Mouse (Mus musculus): ENCODE data around the gene Htra1. TPM values are rescaled to one million over a fixed set of nuclear protein-coding genes. Genes with fewer than 3 reads are reported as not detected.
A peak's percentile ranks its signal among the peaks of the same experiment; 100 is the strongest.

Gene Htra1
- 10 to 100 TPM; 34.2 to 42.4 TPM for total RNA-seq (2021)
- long read RNA-seq, experiment 1, transcript Htra1-201 (9 exons, 2,041 nt), result major isoform, 122 of 128 reads
- long read RNA-seq, experiment 1, partial matches to known transcripts, result 3 of 128 reads
- long read RNA-seq, experiment 1, other reads (novel, unspliced or antisense), result 3 of 128 reads
- long read RNA-seq, experiment 2, transcript Htra1-201 (9 exons, 2,041 nt), result major isoform, 190 of 201 reads
- long read RNA-seq, experiment 2, partial matches to known transcripts, result 4 of 201 reads
- long read RNA-seq, experiment 2, other reads (novel, unspliced or antisense), result 7 of 201 reads

GRCm38 (mm10) chr7:130935793-130936471 lies at the start of gene Htra1:
Gene Htra1, plus strand, starts transcription at chr7:130936111.
- peak; percentile 84 for DNase-seq (ENCODE audit: low spot score)

GRCm38 (mm10) chr7:130886246-130886645 lies 49.7 kb upstream of the Htra1 start:
- no peak for DNase-seq (ENCODE audit: low spot score)

- DNase-seq (ENCODE audit: low spot score), result peak; percentile 6
Measured at GRCm38 (mm10) chr7:130887946-130888345, 48.0 kb upstream of the Htra1 start.

- DNase-seq (ENCODE audit: low spot score), result no peak
Measured at GRCm38 (mm10) chr7:130890871-130891270, 45.0 kb upstream of the Htra1 start.

DNA sequence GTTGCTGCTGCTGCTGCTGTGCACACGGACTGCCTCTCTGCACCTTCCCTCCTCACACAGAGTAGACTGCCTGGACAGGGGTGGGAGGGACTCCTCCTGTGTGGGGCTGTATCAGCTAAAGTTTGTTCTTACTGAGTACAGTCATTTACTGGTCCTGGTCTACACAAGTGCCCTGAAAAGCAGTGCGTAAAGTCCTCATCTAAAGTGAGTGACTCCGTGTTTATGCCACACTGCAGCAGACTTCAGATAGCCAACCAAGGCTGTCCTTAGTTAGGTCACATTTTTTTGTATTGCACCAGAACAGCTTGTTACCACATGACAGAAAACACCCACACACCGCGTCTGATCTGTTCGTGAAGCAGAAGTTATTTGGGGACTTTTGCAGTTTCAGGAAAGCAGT lies 42.9 kb upstream of the Htra1 start:
- peak; percentile 21 for DNase-seq (ENCODE audit: low spot score)

DNA sequence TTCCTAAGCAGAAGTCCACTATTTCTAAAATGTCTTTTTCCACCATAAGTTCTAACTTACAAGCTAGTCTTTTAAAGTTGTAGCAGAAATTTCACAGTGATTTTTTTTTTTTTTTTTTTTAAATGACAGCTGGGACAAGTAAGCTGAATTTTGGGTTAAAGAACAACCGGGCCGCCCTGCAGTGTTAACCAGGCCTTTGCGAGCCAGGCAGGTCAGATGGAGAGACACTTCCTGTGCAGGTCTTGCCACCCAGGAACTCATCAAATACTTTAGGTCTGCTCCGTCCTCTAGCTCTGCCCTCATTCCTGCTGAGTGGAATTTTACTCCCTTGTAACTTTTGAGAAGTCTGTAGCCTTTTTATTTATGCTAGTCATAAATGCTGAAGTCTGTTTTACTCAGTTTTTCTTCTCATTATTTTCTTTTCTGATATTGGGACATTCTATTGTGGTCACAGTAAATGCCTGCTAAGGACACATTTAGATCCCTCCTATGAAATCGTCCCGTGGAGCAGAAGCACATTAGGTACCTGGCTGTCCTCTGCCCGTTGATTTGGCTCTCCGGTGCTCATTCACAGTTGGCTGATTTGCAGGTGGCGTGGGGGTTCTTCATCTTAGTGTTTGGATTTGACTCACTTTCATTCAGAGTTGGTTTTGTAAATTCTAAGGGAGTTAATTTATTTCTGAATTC lies 40.8 kb upstream of the Htra1 start:
- DNase-seq (ENCODE audit: low spot score), result no peak

DNA sequence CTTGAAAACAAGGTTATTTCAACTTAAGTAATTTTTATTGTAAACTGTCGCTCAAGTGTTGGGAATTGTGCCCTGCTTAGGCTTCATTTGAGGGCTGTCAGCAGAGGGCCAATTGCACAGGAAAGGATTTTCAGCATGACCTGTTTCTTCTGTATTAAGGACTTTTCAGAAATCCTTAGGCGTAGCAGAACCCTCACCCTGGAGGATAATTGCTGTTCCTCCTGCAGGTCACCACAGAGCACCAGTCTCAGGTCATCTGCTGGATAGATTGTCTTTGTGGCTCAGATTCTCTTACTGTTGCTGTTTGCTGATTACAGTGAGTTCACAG lies 40.3 kb upstream of the Htra1 start:
- DNase-seq (ENCODE audit: low spot score), result no peak

GRCm38 (mm10) chr7:130896064-130896463 lies 39.8 kb upstream of the Htra1 start:
- no peak for DNase-seq (ENCODE audit: low spot score)

DNA sequence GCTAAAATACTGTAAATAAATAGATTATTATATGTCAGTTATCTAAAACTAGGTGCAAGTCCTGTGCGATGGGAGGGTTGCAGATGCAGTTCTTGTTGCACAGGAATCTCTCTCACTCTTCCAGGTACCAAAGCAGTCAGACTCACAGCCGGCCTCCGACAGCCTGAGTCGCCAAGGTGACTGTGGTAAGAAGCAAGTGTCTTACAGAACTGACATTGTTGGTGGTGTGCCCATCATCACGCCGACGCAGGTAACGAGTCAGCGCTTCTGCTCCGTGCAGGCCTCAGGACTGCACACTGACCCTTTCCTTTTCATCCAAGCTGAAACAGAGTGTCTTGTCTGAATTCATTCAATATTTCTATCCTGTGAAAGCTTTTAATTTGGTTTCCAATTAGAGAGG lies 38.7 kb upstream of the Htra1 start:
- no peak for DNase-seq (ENCODE audit: low spot score)

DNA sequence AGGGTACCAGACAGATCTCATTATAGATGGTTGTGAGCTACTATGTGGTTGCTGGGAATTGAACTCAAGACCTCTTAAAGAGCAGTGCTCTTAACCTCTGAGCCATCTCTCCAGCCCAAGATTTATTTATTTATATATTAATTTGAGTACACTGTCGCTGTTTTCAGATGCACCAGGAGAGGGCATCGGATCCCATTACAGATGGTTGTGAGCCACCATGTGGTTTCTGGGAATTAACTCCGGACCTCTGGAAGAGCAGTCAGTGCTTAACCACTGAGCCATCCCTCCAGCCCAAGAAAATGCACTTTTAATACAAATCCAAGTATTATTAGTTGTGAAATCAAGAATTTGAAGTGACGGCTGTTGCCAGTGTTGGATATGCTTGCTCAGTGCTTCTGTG lies 37.5 kb upstream of the Htra1 start:
- no peak for DNase-seq (ENCODE audit: low spot score)

- no peak for DNase-seq (ENCODE audit: low spot score)
Measured at GRCm38 (mm10) chr7:130900233-130900848, 35.6 kb upstream of the Htra1 start.

- no peak for DNase-seq (ENCODE audit: low spot score)
Measured at GRCm38 (mm10) chr7:130902929-130903328, 33.0 kb upstream of the Htra1 start.

- DNase-seq (ENCODE audit: low spot score), result no peak
Measured at GRCm38 (mm10) chr7:130903505-130904074, 32.3 kb upstream of the Htra1 start.

DNA sequence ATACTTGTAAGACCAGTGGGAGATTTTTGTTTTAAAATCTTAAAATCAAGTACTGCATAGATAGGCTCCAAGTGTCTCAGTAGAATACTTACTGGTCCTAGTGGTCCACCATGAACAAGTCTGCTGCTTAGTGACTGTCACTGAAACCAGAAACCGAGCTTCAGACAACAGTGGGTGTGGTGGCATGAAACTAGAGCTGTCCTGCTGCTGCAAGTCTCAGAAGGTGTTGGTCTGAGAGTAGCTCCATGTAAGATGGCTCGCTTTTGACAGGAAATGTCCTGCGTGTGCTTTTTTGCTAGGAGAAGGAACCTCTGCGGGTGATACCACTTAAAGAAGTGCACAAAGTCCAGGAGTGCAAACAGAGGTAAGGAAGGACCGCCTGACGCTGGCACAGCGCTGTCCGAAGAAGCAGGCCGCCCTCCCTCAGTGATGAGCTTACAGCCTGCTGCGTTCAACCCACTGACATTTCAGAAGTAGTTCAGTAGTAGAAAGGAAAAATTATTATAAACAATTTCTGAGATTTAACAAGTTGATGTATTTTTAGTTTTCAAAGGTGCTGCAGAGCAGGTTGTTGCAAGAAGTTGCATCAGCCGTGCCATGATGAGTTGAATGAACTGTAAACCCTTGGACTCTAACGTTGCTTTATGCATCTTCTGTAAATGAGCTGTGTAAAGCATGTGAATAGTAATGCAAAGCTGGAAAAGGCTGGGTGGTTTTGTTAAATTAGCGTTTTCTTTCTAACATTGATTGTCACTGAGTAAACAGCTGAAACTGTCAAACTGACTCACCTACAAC lies 31.1 kb upstream of the Htra1 start:
- DNase-seq (ENCODE audit: low spot score), result no peak

GRCm38 (mm10) chr7:130910841-130911240 lies 25.1 kb upstream of the Htra1 start:
- DNase-seq (ENCODE audit: low spot score), result no peak

GRCm38 (mm10) chr7:130914693-130915363 lies 21.1 kb upstream of the Htra1 start:
- peak; percentile 57 for DNase-seq (ENCODE audit: low spot score)

GRCm38 (mm10) chr7:130918260-130918659 lies 17.7 kb upstream of the Htra1 start:
- no peak for DNase-seq (ENCODE audit: low spot score)

DNA sequence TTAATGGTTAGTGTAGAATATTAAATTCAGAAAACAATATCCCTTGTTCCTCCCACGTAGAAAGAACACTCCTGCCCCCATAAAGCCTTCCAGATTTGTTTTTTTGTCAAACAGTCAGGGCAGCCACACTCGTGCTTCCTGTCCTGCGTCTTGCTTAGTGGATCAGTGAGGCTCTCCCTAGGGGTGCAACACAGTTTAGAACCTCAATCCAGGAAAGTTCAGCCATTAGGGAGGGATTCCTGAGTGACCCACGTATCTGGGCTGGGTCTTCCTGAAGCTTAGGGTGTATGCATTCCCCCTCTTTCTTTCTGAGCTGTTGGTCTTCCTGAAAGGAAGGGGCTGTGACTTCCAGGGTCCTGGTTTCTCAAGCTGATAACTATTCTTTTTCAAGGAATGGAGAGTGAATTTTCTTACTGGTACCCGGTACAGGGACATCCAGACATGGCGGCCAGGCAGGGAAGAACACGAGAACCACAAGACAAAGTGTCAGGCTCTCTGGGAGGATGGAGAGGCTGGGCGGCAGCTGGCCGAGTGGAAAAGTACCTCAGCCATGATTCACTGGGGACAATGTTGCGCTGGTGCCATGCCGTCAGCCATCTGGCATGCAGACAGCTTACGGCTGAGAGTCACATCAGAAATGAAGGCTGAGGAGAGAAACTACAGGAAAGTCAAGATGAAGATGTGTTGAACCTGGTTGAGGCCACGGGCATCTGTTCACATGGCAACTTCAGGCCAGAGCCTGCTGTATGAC lies 12.8 kb upstream of the Htra1 start:
- no peak for DNase-seq (ENCODE audit: low spot score)

GRCm38 (mm10) chr7:130930401-130930800 lies 5.5 kb upstream of the Htra1 start:
- DNase-seq (ENCODE audit: low spot score), result no peak

DNA sequence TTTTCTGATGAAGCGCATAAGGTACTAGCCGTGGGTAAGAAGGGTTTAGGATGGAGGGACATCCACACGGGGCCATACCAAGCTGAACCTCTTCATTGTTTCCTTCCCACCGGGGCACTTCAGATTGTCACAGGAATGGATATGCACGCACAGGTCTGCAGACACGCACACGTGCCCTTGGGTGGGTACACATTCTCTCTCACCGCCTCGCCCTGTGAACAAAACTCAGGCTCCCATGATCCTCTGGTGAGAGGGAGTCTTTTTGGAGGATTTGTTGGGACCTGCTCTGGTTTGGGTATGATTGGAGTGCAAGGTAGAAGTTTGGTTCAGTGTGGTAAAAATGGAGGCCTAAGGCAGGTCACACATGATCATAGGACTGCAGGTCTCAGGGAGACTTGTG lies 3.0 kb upstream of the Htra1 start:
- no peak for DNase-seq (ENCODE audit: low spot score)
